Mouse (Mus musculus): ENCODE measurements around the gene Slfn14.
A peak's percentile ranks its signal among the peaks of the same experiment; 100 is the strongest.
"Not testable (repeated sequence)": the region's sequence is repeated elsewhere in the genome, so short reads cannot be mapped to it uniquely, and the experiment has no call there.

Gene Slfn14

GRCm38 (mm10) chr11:83286566-83286965 lies at the start of gene Slfn14:
Slfn14 (minus strand) TSS chr11:83286726.
- no peak for DNase-seq (ENCODE audit: extremely low read depth, insufficient read length, low spot score)

GRCm38 (mm10) chr11:83335826-83336225 lies 49.3 kb upstream of the Slfn14 start:
- DNase-seq (ENCODE audit: extremely low read depth, insufficient read length, low spot score): no peak

- no peak for DNase-seq (ENCODE audit: extremely low read depth, insufficient read length, low spot score)
Observed at GRCm38 (mm10) chr11:83327427-83327826, 40.9 kb upstream of the Slfn14 start.

- DNase-seq (ENCODE audit: extremely low read depth, insufficient read length, low spot score): not testable (repeated sequence)
Observed at GRCm38 (mm10) chr11:83326692-83327091, 40.2 kb upstream of the Slfn14 start.

DNA sequence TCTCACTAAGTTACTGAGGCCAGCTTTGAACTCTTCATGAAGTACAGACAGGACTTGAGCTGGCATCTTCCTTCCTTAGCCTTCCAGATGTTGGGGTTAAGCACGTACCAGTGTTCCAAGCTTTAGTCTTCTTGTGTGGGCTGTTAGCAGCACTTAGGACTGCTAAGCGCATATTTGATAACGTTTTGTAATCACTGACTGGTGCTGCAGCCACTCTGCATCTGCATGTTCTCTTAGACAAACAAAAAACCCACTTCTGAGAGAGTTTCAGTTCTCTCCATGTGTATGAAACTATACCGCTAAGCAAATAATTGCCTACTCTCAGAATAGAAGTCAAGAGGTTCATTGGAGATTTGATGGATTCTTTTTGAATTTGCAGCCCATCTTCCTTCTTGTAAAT lies 32.5 kb upstream of the Slfn14 start:
- no peak for DNase-seq (ENCODE audit: extremely low read depth, insufficient read length, low spot score)

DNA sequence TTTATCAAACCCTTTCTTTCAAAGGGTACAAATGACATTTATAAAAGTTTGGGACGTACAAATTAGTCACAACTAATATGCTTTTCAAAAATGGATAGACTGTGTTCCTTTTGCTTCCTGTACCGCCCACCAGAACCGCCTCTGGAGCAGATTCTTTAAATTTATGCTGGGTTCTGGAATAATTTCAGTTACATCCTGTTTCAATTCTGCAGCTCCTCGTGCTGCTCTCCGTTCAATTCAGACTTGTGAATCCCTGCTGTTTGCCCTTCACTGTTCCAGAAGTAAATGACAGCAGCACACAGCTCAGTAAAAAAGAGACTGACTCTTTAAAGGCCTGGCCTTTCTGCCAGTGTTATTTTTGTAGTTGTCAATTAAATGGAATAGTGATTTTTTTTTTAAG lies 25.9 kb upstream of the Slfn14 start:
- no peak for DNase-seq (ENCODE audit: extremely low read depth, insufficient read length, low spot score)

- no peak for DNase-seq (ENCODE audit: extremely low read depth, insufficient read length, low spot score)
Observed at GRCm38 (mm10) chr11:83306700-83307253, 20.3 kb upstream of the Slfn14 start.

DNA sequence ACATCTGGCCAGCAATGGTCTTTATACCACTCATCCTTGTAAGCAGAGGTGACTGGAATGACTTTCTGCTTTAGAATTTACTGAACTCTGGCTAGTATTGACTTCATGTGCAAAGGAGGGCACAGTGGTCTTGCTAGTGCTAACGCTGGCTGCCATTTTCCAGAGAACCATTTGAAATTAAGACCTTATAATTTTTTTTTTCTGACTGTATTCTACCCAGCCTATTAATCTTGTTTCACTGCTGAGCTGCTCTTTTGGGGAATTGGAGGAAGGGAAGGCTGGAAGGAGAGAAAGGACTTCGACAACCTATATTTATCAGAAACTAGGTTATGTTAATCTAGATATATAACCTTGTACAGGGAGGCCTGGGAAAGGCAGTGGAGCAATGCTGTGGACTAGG lies 18.0 kb upstream of the Slfn14 start:
- no peak for DNase-seq (ENCODE audit: extremely low read depth, insufficient read length, low spot score)

DNA sequence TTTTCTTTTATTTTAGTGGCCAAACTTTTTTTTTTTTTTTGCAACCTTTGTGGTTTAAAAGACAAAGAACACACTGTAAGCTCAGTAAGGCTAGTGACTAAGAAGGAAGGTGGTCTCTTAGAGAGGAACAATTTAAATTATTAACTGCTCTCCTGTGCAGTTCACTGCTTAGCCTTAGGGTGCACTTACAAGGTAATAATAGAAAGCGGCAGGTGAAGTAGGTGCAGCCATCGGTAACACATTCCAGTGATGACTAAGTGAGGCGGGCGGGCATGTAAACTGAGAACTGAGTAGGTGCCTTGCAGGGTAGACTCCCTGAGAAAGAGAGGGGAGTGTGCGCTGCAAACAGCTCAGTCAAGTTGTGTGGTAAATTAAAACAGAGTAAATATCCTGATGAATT lies 17.2 kb upstream of the Slfn14 start:
- DNase-seq (ENCODE audit: extremely low read depth, insufficient read length, low spot score): no peak

GRCm38 (mm10) chr11:83302526-83303251 lies 16.2 kb upstream of the Slfn14 start, which contains the start of gene Pex12:
Pex12 (minus strand) TSS chr11:83302586.
- peak; percentile 92 for DNase-seq (ENCODE audit: extremely low read depth, insufficient read length, low spot score)

DNA sequence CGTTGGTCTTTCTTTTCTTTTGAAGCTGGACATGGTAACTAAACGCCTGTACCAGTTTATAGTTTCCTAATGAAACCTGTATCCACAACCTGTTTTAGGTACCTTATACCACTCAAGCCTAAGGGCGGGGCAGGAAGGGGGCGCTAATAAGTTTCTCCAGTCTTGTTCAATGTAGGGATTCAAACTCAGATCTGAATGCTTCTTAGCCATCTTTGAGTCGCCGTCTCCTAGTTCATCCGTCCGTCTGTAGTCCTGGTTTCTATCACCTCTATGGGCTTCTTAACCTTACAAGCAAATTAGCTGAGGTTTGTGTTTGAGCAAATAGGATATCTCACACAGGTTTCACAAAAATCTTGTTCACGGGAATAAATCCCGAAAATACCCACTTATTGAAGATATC lies 15.6 kb upstream of the Slfn14 start:
- no peak for DNase-seq (ENCODE audit: extremely low read depth, insufficient read length, low spot score)

GRCm38 (mm10) chr11:83301431-83301831 lies 14.9 kb upstream of the Slfn14 start:
- peak; percentile 28 for DNase-seq (ENCODE audit: extremely low read depth, insufficient read length, low spot score)

DNA sequence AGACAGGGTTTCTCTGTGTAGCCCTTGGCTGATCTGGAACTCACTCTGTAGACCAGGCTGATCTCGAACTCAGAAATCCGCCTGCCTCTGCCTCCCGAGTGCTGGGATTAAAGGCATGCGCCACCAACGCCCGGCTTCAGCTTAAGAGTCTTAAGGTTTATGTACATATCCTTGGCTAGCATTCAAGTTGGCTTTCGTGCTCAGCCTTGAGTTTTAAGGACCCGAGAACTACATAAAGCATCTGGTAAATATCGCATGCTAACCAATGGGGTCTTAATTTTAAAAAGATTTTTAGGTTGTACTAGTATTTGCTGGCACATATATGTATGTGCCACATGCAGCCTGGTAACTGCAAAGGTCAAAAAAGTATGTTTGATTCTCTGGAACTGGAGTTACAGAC lies 13.2 kb upstream of the Slfn14 start:
- no peak for DNase-seq (ENCODE audit: extremely low read depth, insufficient read length, low spot score)

DNA sequence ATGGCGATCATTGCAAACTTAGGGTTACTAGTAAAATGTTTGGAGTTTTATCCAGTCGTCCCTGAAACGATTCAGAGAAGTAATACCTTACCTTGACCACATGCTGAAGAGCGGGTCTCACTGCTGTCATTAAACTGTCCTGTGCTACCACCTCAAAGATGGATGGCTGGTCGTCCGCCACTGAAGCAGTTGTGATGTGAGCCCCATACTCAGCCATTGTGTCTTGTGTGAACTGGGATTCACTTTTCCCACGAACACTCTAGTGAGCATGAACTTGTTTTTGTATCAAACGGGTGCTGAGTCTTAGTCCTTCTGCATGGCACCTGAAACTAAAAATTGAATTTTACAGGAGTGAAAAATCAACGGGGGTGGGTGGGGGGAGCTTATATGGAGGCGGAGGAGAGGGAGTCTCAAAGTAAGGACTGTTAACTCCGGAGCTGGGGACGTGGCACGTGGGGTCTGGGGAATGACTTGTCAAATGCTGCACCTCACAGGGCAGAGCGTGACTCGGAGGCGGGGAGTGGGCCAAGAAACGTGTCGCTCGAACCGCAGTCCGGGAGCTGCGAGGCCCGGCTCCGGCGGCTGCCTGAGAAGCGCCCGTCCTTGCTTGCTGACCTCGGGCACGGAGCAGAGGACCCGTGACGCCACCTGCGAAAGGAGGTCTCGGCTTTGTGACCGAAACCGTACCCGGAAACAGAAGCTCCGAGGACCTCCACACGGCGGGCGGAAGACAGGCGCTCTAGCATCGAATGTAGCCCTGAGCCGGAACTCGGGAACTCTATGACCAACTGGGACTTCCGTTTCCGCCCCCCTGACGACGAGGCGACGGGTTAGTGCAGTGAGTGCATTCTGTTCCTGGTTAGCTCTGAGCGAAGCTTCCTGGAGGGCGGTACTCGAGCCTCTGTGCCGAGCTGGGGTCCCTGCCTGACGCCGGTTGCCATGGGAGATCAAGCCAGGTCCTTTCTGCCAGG lies 12.0 kb upstream of the Slfn14 start, which contains the start of gene Ap2b1:
TSS of gene Ap2b1 (plus strand) at position 800 of the 971 bp plus-strand sequence.
- DNase-seq (ENCODE audit: extremely low read depth, insufficient read length, low spot score): peak; percentile 91

- DNase-seq (ENCODE audit: extremely low read depth, insufficient read length, low spot score): no peak
Observed at GRCm38 (mm10) chr11:83297816-83298215, 11.3 kb upstream of the Slfn14 start.

GRCm38 (mm10) chr11:83294133-83294532 lies 7.6 kb upstream of the Slfn14 start:
- DNase-seq (ENCODE audit: extremely low read depth, insufficient read length, low spot score): no peak

GRCm38 (mm10) chr11:83293182-83293581 lies 6.7 kb upstream of the Slfn14 start:
- no peak for DNase-seq (ENCODE audit: extremely low read depth, insufficient read length, low spot score)

DNA sequence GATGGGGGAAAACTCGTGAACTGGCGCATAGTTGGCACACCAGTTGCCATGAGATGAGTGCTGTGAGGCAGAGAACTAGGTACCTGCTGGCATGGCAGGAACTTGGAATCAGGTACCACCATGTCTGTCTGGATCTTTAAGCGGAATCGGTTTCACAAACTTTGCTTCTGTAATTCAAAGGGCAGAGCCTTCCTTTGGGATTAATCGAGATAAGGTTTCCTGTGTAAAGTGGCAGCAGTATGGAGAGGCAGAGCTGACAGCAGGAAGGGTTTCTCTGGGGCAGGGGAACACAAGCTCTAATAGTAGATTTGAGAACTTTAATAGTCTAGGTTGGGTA lies 5.7 kb upstream of the Slfn14 start:
- no peak for DNase-seq (ENCODE audit: extremely low read depth, insufficient read length, low spot score)

GRCm38 (mm10) chr11:83291375-83292250 lies 5.1 kb upstream of the Slfn14 start:
- peak; percentile 88 for DNase-seq (ENCODE audit: extremely low read depth, insufficient read length, low spot score)

- DNase-seq (ENCODE audit: extremely low read depth, insufficient read length, low spot score): no peak
Observed at GRCm38 (mm10) chr11:83289633-83290032, 3.1 kb upstream of the Slfn14 start.

Data from 3134 (cell line).